Mouse (Mus musculus) heart, embryonic 16.5 days (tissue): ENCODE data around the gene Irx1. TPM values are rescaled to one million over a fixed set of nuclear protein-coding genes. Genes with fewer than 3 reads are reported as not detected.
A peak's percentile ranks its signal among the peaks of the same experiment; 100 is the strongest.

Experiments used
- ATAC-seq: fragments of 200-750 bp; cut with Nextera tagmentation; replicated peaks from 2 replicates; pipeline ENCODE4 v1.8.0; 2017; ENCODE audit warnings: moderate number of reproducible peaks; ENCODE audit not compliant: insufficient read depth, low FRiP score; ENCODE audit errors: extremely low read depth
- H3K27ac ChIP-seq: fragments of 300-500 bp; sonication (generic); 2 replicates; pipeline ENCODE4 v1.5.1; 2014; ENCODE audit warnings: mild to moderate bottlenecking, low read length, control low read depth, moderate library complexity
- H3K27me3 ChIP-seq: fragments of 300-500 bp; sonication (generic); 2 replicates; pipeline ENCODE4 v1.6.1; 2014; ENCODE audit warnings: low read length, mixed read lengths; ENCODE audit not compliant: control insufficient read depth, insufficient read depth
- H3K36me3 ChIP-seq: fragments of 300-500 bp; sonication (generic); 2 replicates; pipeline ENCODE4 v1.6.1; 2014; ENCODE audit not compliant: control insufficient read depth, insufficient read depth
- H3K4me1 ChIP-seq: fragments of 300-500 bp; sonication (generic); 2 replicates; pipeline ENCODE4 v1.6.1; 2014; ENCODE audit warnings: low read length, mixed read lengths; ENCODE audit not compliant: control insufficient read depth, insufficient read depth
- H3K4me2 ChIP-seq: fragments of 300-500 bp; sonication (generic); 2 replicates; pipeline ENCODE4 v1.6.1; 2014; ENCODE audit warnings: low read depth, mild to moderate bottlenecking, control low read depth, low read length
- H3K4me3 ChIP-seq: fragments of 300-500 bp; sonication (generic); 2 replicates; pipeline ENCODE4 v1.5.1; 2014; ENCODE audit warnings: mild to moderate bottlenecking, control low read depth, low read length
- H3K9ac ChIP-seq: fragments of 300-500 bp; sonication (generic); 2 replicates; pipeline ENCODE4 v1.6.1; 2014; ENCODE audit warnings: low read length, control low read depth
- H3K9me3 ChIP-seq: fragments of 300-500 bp; sonication (generic); replicated peaks from 2 replicates; pipeline ENCODE4 v1.6.1; 2016; ENCODE audit warnings: low read length; ENCODE audit not compliant: control insufficient read depth
- WGBS: fragments of 180-500 bp; shearing (Covaris S2); extraction: QIAGEN DNeasy Blood & Tissue Kit; methylation state at CpG from one replicate; pipeline ENCODE4 v1.1.7; 2014; 5-methylcytosine and 5-hydroxymethylcytosine counted together
- polyA plus RNA-seq: library from polyadenylated mRNA; unstranded; fragments of >200 nt; fragmentation: Nextera tagmentation; extraction: Ambion mirVana; gene quantifications from 2 replicates; pipeline ENCODE4 v1.2.1, GENCODE M21; 2015

Gene Irx1
- polyA plus RNA-seq = 1.8 and 2.9 TPM in 2 replicates

DNA sequence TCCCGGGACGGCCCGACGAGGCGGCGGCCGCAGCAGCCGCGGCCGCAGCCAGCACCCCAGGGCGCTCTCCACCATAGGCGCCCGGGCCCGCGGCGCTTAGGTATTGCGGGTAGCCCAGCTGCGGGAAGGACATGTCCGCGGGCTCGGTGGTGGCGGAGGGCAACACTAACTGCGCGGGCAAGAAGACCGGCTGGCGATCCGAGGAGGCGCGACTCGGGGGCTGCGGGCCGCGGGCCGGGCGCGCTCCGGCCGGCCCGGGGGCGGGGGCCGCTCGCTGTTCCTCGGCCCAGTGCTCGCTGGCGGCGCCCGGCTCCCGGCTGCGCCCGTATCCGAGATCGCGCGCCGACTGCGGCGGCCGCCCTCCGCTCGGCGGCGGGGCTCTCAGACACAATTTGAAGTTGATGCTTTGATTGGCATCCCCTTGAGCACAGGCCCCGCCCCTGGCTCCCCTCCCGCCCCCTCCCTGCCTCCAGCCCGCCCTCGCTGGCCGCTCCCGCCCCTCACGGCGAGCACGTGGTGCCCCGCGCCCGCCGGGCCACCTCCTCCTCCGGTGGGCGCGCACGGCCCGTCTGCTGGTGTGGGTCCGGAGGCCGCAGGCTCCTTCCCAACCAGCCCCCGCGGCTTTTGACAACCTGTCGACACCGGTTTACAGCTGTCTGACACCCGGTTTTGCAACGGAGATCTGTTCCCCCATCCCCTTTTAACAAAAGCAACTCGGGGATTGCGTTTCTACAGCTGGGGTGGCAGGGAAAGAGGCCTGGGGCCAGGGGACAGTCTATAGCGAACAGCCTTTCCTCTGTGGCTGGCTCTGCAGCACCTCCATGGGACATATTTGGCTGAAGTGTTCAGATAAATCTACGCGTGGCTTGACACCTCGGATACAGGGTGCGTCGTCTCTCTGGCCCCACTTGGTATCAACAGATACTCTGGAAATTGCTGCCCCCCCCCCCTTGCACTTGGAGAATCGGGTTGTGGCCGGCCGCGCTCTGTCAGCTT is at the start of gene Irx1:
Gene Irx1, minus strand, starts transcription at position 368 of the 996 bp plus-strand sequence.
- Histone ChIP-seq H3K9me3 (no peaks in the 10 kb centered on the region), H3K4me2 (peak within 1 kb of the TSS; percentile 76), H3K36me3 (no peaks in the 10 kb centered on the region), H3K4me3 (peak within 1 kb of the TSS; percentile 59), H3K27me3 (peaks cover 76% of the 10 kb centered on the region), H3K27ac (peak within 1 kb of the TSS; percentile 81), H3K4me1 (0 out of 2 replicates have a peak, but pooled peaks cover 7% of the 10 kb centered on the region), H3K9ac (peak within 1 kb of the TSS; percentile 73)
- WGBS = under 1% methylated on average over 79 of the region's 100 CpGs
- peak; percentile 72 for ATAC-seq

DNA sequence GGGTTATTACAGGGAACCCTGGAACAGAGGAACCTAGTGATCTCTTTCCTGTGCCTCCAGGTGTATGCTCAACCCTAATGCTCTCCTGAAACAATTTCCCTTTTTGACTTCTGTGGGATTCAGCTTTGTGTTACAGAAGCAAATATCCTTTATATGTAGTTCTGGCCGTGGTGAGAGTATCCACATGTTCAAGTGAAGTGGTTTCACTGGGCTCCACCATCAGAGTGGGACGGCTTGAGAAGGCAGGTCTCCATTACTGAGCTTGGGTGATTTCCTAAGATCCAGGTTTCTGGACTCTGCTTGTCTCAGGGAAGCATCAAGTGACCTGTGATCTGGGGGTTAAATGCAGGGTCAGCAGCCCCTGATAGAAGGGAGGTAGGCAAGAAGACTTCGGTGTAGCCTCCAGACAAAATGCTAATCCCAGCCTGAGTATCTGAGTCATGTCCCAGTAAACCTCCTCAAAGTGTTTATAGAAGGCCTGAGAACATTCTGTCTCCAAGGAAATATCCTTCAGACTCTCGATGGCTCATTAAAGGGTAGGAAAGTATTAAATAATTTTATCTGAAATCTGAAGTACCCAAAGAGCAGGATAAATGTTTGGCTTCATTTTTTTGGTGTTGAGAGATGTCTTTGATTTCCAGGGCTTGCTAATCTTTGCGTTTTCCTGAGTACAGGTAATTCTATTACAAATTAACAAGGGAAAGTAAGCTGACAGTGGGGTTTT is 16.6 kb upstream of the Irx1 start:
- Histone ChIP-seq H3K9me3 (no peaks in the 10 kb centered on the region), H3K27ac (no peak overlapping the region), H3K4me1 (no peaks in the 10 kb centered on the region), H3K36me3 (no peaks in the 10 kb centered on the region), H3K4me2 (no peak overlapping the region), H3K4me3 (no peak overlapping the region), H3K27me3 (peaks cover 4% of the 10 kb centered on the region; the same call in 1 of the 2 replicates), H3K9ac (no peak overlapping the region)
- 64% methylated on average over 5 of the region's 5 CpGs for WGBS
- no peak for ATAC-seq

DNA sequence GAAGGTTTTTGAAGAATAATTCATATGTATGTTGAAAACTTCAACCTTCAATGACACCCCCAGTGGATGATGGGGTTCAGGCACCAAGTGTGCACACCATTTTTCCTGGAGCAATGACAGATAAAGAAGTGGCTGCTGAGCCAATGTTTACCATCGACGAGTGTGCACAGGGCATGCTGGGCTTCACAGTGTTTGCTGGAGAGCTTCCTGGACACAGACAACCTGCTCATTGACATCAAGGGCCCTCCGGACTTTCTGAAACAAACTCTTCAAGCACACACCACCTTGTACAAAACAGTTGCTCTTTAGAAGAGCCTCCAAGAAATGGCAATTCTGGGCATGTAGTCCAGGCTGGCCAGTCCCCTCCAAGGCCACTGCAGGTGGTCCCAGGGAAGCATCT is 12.2 kb upstream of the Irx1 start:
- H3K4me1 ChIP-seq = no peaks in the 10 kb centered on the region
- WGBS = 68% methylated on average over 3 of the region's 3 CpGs

DNA sequence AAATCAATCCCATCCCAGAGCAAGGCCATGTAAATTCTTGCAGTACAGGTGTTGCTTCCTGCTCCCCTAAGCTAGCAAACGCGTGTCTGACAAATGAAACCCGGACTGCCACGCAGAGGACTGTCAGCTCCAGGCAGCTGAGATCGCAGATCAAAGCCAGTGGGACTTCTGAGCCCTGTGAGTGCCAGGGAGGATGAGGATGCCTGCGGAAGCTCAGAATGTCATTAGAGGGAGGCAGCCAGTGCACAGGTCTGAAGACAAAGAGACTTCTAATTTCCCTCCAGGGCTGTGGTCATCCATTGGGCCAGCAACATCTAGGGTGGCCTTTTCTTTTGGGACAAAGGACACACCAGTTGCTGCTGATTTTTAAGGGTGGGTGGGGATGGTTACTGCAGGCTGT is 4.8 kb upstream of the Irx1 start:
- Histone ChIP-seq H3K27ac (no peak overlapping the region), H3K4me2 (peak overlapping the region; percentile 44), H3K4me3 (peak overlapping the region; percentile 20)

More for the DNA sequence above, 12.2 kb upstream of the Irx1 start:
- H3K27ac ChIP-seq = no peak overlapping the region
- H3K9me3 ChIP-seq = no peaks in the 10 kb centered on the region
- H3K27me3 ChIP-seq = peaks cover 4% of the 10 kb centered on the region
- no peak overlapping the region for H3K4me2 ChIP-seq
- H3K9ac ChIP-seq = no peak overlapping the region
- H3K4me3 ChIP-seq = no peak overlapping the region
- ATAC-seq = no peak
- H3K36me3 ChIP-seq = no peaks in the 10 kb centered on the region

DNA sequence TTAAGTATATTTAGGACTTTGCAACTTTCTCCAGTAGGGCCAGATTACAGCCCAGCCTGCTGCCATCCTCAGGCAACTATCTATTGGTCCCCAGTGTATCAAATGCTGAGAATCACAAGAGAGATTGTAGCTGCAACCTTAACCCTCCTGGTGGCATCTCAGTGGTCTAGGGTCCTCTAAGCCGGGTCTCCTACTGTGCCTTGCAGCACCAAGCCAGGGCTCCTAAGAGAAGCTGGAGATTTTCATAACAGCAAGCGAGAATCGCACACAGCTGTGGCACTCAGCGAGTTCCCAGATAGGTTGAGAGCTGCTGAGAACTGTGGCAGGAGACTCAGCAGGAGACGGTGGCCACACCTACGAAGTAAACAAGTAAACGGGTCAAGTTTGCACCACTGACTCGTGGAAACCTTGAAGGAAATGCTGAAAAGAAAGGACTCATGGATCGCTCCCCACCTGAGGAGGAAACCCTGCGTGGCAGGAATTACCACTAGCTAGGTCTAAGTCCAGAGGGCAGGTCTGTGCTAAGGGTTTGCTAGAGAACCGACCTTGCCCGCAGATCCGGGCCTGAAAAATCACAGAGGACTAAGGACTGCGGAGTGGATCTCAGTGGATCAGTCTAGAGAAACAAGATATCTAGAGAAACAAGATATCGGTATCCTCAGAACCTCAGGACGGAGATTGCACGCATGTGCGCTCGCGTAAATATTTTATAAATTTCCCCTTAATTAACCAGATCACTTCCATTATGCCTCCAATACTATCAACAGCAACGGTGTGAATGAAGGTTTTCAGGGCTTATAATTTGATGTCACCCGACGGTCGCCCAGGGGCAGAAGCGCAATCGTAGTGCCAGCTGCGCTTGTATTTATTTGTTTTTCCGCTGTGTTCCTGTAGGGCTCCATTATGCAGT is 4.1 kb upstream of the Irx1 start:
- ATAC-seq = no peak

More for the DNA sequence above, 4.8 kb upstream of the Irx1 start:
- no peaks in the 10 kb centered on the region for H3K9me3 ChIP-seq
- ATAC-seq = no peak
- H3K36me3 ChIP-seq = no peaks in the 10 kb centered on the region
- H3K27me3 ChIP-seq = peaks cover 70% of the 10 kb centered on the region
- no peak overlapping the region for H3K9ac ChIP-seq
- H3K4me1 ChIP-seq = 0 out of 2 replicates have a peak, but pooled peaks cover 3% of the 10 kb centered on the region
- WGBS = 1% methylated on average over 6 of the region's 6 CpGs

DNA sequence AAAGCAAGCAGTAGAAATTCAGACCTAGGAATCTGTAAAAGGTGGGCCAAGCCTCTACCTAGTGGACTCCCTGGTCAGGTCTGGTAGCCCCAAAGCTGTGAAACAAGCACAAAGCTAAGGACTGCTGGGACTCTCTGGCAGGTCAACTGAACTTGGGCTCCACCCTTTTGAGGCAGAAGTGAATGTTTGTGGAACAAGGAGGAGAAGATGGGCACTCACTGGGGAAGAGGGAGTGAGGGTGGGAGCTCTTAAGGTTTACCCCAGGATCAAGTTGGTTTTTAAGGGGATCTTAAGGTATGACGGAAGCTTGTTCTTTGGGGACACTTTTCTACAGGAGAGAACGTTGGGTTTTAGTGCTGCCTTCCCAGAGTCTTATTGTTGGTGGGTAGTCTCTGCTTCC is 3.1 kb upstream of the Irx1 start:
- 40% methylated on average over 2 of the region's 2 CpGs for WGBS
- H3K27me3 ChIP-seq = peaks cover 66% of the 10 kb centered on the region
- ATAC-seq = no peak

More for the DNA sequence above, 4.1 kb upstream of the Irx1 start:
- WGBS = 5% methylated on average over 28 of the region's 28 CpGs
- peak overlapping the region; percentile 44 for H3K4me2 ChIP-seq
- peaks cover 66% of the 10 kb centered on the region for H3K27me3 ChIP-seq
- H3K4me3 ChIP-seq = peak overlapping the region; percentile 20
- no peaks in the 10 kb centered on the region for H3K9me3 ChIP-seq
- H3K9ac ChIP-seq = no peak overlapping the region
- no peak overlapping the region for H3K27ac ChIP-seq
- no peaks in the 10 kb centered on the region for H3K36me3 ChIP-seq
- H3K4me1 ChIP-seq = 0 out of 2 replicates have a peak, but pooled peaks cover 7% of the 10 kb centered on the region

DNA sequence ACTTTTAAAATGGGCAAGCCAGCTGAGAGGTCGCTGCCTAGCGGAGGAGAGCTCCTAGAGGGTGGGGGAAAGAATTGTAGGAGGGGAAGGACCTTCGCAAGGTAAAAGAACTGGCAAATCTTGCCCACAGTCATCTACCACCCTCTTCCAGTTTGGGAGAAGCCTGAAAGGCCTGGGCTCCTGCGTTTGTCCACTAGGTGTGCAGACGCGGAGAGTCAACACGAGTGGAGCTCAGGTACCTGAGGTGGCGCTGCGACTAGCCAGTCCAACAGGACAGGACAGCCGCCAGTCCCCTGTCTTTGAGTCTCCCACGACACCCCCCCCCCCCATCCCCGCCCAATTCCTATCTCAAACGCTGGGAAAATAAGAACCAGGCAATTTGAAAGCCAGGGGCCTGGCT is 843 bp upstream of the Irx1 start:
- peaks cover 76% of the 10 kb centered on the region for H3K27me3 ChIP-seq
- ATAC-seq = no peak
- no peaks in the 10 kb centered on the region for H3K36me3 ChIP-seq
- WGBS = 1% methylated on average over 13 of the region's 13 CpGs
- H3K4me3 ChIP-seq = peak overlapping the region; percentile 59
- H3K9me3 ChIP-seq = no peaks in the 10 kb centered on the region
- no peak overlapping the region for H3K9ac ChIP-seq
- peak overlapping the region; percentile 68 for H3K27ac ChIP-seq
- 0 out of 2 replicates have a peak, but pooled peaks cover 7% of the 10 kb centered on the region for H3K4me1 ChIP-seq
- peak overlapping the region; percentile 76 for H3K4me2 ChIP-seq

More for the DNA sequence above, 3.1 kb upstream of the Irx1 start:
- no peaks in the 10 kb centered on the region for H3K9me3 ChIP-seq
- no peak overlapping the region for H3K27ac ChIP-seq
- no peak overlapping the region for H3K4me3 ChIP-seq
- no peak overlapping the region for H3K9ac ChIP-seq
- H3K4me2 ChIP-seq = no peak overlapping the region
- H3K4me1 ChIP-seq = 0 out of 2 replicates have a peak, but pooled peaks cover 7% of the 10 kb centered on the region
- H3K36me3 ChIP-seq = no peaks in the 10 kb centered on the region

DNA sequence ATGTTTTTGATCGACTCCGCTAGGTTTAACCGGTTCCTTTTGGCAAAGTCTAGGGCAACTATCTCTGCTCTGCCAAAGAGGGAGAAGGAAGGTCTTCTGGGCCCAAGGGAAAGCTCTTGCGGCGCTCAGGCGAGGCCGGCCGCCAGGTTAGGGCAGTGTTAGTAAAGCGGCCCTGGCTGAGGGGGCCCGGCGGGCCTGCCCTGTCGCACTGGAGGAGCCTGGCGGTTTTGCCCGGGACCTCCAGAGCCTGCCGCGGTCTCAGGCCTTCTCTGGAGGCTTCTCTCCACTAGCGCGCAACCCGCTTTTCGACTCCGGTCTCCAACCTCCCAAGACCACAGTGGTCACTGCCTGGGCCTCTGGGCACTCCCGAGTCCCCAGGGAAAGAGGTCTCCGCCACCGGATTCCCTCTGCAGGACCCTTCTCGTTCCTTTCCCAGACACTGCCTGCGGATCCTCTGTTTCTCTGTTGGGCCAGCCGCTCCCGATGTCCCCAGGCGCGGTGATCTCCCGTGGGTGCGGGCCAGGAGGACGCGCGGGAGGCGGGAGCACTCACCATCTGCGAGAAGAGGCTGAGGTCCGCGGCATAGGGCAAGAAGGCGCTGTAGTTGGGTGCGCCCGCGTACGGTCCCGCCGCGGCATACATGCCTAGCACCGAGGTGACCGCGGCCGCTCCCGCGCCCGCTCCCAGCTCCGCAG is 715 bp downstream of the Irx1 start:
- Histone ChIP-seq H3K27ac (peak overlapping the region; percentile 81), H3K4me2 (peak overlapping the region; percentile 76), H3K9ac (peak overlapping the region; percentile 73), H3K27me3 (peaks cover 73% of the 10 kb centered on the region), H3K4me1 (0 out of 2 replicates have a peak, but pooled peaks cover 7% of the 10 kb centered on the region), H3K36me3 (no peaks in the 10 kb centered on the region), H3K4me3 (peak overlapping the region; percentile 59), H3K9me3 (no peaks in the 10 kb centered on the region)
- peak; percentile 9; the same call in 1 of the 2 replicates for ATAC-seq
- under 1% methylated on average over 55 of the region's 55 CpGs for whole genome bisulfite sequencing
